Mouse (Mus musculus) spleen, adult 2 months (tissue): ENCODE results near the gene Pwp2. TPM values are rescaled to one million over a fixed set of nuclear protein-coding genes. Genes with fewer than 3 reads are reported as not detected.
A peak's percentile ranks its signal among the peaks of the same experiment; 100 is the strongest.

ENCODE experiments used
- DNase-seq, 2 experiments: peaks; one replicate each; pipeline versions ENCODE4 v3.0.0 to v3.0.0-alpha.2; 2012 to 2021; ENCODE audit warnings: low spot score in 2 of 2, low read depth in 1 of 2
- H3K27ac ChIP-seq: fragments of 200-500 bp; 2 replicates; pipeline ENCODE4 v1.5.1; 2012; ENCODE audit warnings: low read length, inconsistent platforms; ENCODE audit not compliant: insufficient read depth
- H3K27me3 ChIP-seq: fragments of 200-500 bp; 2 replicates; pipeline ENCODE4 v1.6.1; 2012; ENCODE audit warnings: mild to moderate bottlenecking, moderate library complexity, low read length, inconsistent platforms; ENCODE audit not compliant: control insufficient read depth, insufficient read depth
- H3K36me3 ChIP-seq: fragments of 200-500 bp; 2 replicates; pipeline ENCODE4 v1.6.1; 2012; ENCODE audit warnings: mild to moderate bottlenecking, low read length, inconsistent platforms; ENCODE audit not compliant: control insufficient read depth, insufficient read depth
- H3K4me1 ChIP-seq: fragments of 200-500 bp; 2 replicates; pipeline ENCODE4 v1.6.1; 2011; ENCODE audit warnings: inconsistent platforms; ENCODE audit not compliant: control insufficient read depth, insufficient read depth, insufficient read length
- H3K4me3 ChIP-seq: fragments of 200-500 bp; 2 replicates; pipeline ENCODE4 v1.5.1; 2011; ENCODE audit warnings: mild to moderate bottlenecking, inconsistent platforms; ENCODE audit not compliant: insufficient read depth, insufficient read length; ENCODE audit errors: extremely low read depth
- CTCF ChIP-seq: fragments of 200-500 bp; IDR thresholded peaks from 2 replicates; pipeline ENCODE4 v1.5.1; 2011; ENCODE audit warnings: mild to moderate bottlenecking, inconsistent platforms; ENCODE audit not compliant: insufficient read depth, insufficient read length, insufficient replicate concordance; ENCODE audit errors: extremely low read depth
- POLR2A ChIP-seq: fragments of 200-500 bp; IDR thresholded peaks from 2 replicates; pipeline ENCODE4 v1.6.1; 2011; ENCODE audit warnings: low read depth, low read length, inconsistent platforms
- WGBS: fragments of 180-500 bp; shearing (Covaris S2); methylation state at CpG from one replicate; pipeline ENCODE4 v1.1.7; 2018; 5-methylcytosine and 5-hydroxymethylcytosine counted together
- polyA plus RNA-seq: library from polyadenylated mRNA; depleted of rRNA; stranded (reverse); fragments of >200 nt; gene quantifications from 2 replicates; pipeline ENCODE4 v1.2.3, GENCODE M21; 2012

The Pwp2 gene
- polyA plus RNA-seq, 1 experiment: 11.2 TPM

GRCm38 (mm10) chr10:78174474-78174873 is 10.5 kb downstream of the Pwp2 start:
- Histone ChIP-seq H3K4me1 (peaks cover 6% of the 10 kb centered on the region; the same call in 1 of the 2 replicates), H3K27ac (no peak overlapping the region), H3K36me3 (peaks cover 61% of the 10 kb centered on the region), H3K27me3 (no peaks in the 10 kb centered on the region), H3K4me3 (no peak overlapping the region)
- no peak for TF ChIP-seq POLR2A
- no peak for TF ChIP-seq CTCF
- WGBS: 94% methylated on average over 5 of the region's 5 CpGs
- no peak for DNase-seq

- DNase-seq: no peak
- TF ChIP-seq CTCF (no peak), POLR2A (no peak)
- Histone ChIP-seq H3K4me3 (no peak overlapping the region), H3K36me3 (peaks cover 41% of the 10 kb centered on the region), H3K27me3 (no peaks in the 10 kb centered on the region), H3K4me1 (peaks cover 10% of the 10 kb centered on the region; the same call in 1 of the 2 replicates), H3K27ac (no peak overlapping the region)
- WGBS: 92% methylated on average over 9 of the region's 9 CpGs
Observed at GRCm38 (mm10) chr10:78171581-78171980, 13.4 kb downstream of the Pwp2 start.

- Histone ChIP-seq H3K27me3 (no peaks in the 10 kb centered on the region), H3K4me3 (no peak overlapping the region), H3K4me1 (peaks cover 10% of the 10 kb centered on the region; the same call in 1 of the 2 replicates), H3K27ac (no peak overlapping the region), H3K36me3 (peaks cover 36% of the 10 kb centered on the region)
- 89% methylated on average over 7 of the region's 7 CpGs for WGBS
- TF ChIP-seq POLR2A: no peak
- TF ChIP-seq CTCF: no peak
- no peak for DNase-seq
Observed at GRCm38 (mm10) chr10:78171057-78171456, 13.9 kb downstream of the Pwp2 start.

GRCm38 (mm10) chr10:78170445-78170844 is 14.5 kb downstream of the Pwp2 start:
- no peaks in the 10 kb centered on the region for H3K27me3 ChIP-seq
- no peak overlapping the region for H3K4me3 ChIP-seq
- no peak for TF ChIP-seq POLR2A
- no peak for TF ChIP-seq CTCF
- peaks cover 33% of the 10 kb centered on the region for H3K36me3 ChIP-seq
- 77% methylated on average over 2 of the region's 2 CpGs for WGBS
- H3K4me1 ChIP-seq: peaks cover 10% of the 10 kb centered on the region; the same call in 1 of the 2 replicates
- 0 out of 2 replicates have a peak overlapping the region, but pooled peaks have one; percentile 22 for H3K27ac ChIP-seq
- DNase-seq: no peak

- Histone ChIP-seq H3K36me3 (peaks cover 26% of the 10 kb centered on the region), H3K27ac (peak within 1 kb of the TSS; percentile 46), H3K4me1 (peaks cover 10% of the 10 kb centered on the region; the same call in 1 of the 2 replicates), H3K27me3 (no peaks in the 10 kb centered on the region), H3K4me3 (peak within 1 kb of the TSS; percentile 75)
- TF ChIP-seq CTCF: no peak
- TF ChIP-seq POLR2A: peak; percentile 76
- 2% methylated on average over 50 of the region's 50 CpGs for WGBS
- DNase-seq: peak; percentile 93 to 100
Observed at GRCm38 (mm10) chr10:78169281-78170042, 15.5 kb downstream of the Pwp2 start, which contains the start of gene D10Jhu81e. Gene D10Jhu81e (minus strand): TSS chr10:78169782.

GRCm38 (mm10) chr10:78168792-78169191 is 16.2 kb downstream of the Pwp2 start:
- Histone ChIP-seq H3K4me1 (peaks cover 10% of the 10 kb centered on the region; the same call in 1 of the 2 replicates), H3K27ac (no peak overlapping the region), H3K27me3 (no peaks in the 10 kb centered on the region), H3K36me3 (peaks cover 24% of the 10 kb centered on the region), H3K4me3 (peak overlapping the region; percentile 75)
- TF ChIP-seq CTCF (no peak), POLR2A (no peak)
- 83% methylated on average over 11 of the region's 11 CpGs for WGBS
- DNase-seq: no peak

GRCm38 (mm10) chr10:78167775-78168174 is 17.2 kb downstream of the Pwp2 start:
- peaks cover 10% of the 10 kb centered on the region; the same call in 1 of the 2 replicates for H3K4me1 ChIP-seq
- H3K27ac ChIP-seq: no peak overlapping the region
- H3K4me3 ChIP-seq: no peak overlapping the region
- no peak for TF ChIP-seq POLR2A
- TF ChIP-seq CTCF: no peak
- H3K36me3 ChIP-seq: peaks cover 17% of the 10 kb centered on the region
- DNase-seq: no peak
- no peaks in the 10 kb centered on the region for H3K27me3 ChIP-seq
